Mouse (Mus musculus) heart, embryonic 15.5 days (tissue): ENCODE measurements around the gene Mcur1. TPM values are rescaled to one million over a fixed set of nuclear protein-coding genes. Genes with fewer than 3 reads are reported as not detected.

Source experiments
- ATAC-seq: fragments of 200-750 bp; cut with Nextera tagmentation; replicated peaks from 2 replicates; pipeline ENCODE4 v1.8.0; 2017; ENCODE audit warnings: low read depth, moderate TSS enrichment; ENCODE audit not compliant: insufficient number of reproducible peaks, insufficient read depth, low FRiP score
- H3K27ac ChIP-seq: fragments of 300-500 bp; sonication (generic); 2 replicates; pipeline ENCODE4 v1.5.1; 2015; ENCODE audit warnings: mild to moderate bottlenecking, inconsistent platforms
- H3K27me3 ChIP-seq: fragments of 300-500 bp; sonication (generic); 2 replicates; pipeline ENCODE4 v1.6.1; 2015; ENCODE audit warnings: inconsistent platforms
- H3K36me3 ChIP-seq: fragments of 300-500 bp; sonication (generic); 2 replicates; pipeline ENCODE4 v1.6.1; 2015; ENCODE audit warnings: mild to moderate bottlenecking, inconsistent platforms
- H3K4me1 ChIP-seq: fragments of 300-500 bp; sonication (generic); replicated peaks from 2 replicates; pipeline ENCODE4 v1.6.1; 2015; ENCODE audit warnings: inconsistent platforms
- H3K4me2 ChIP-seq: fragments of 300-500 bp; sonication (generic); 2 replicates; pipeline ENCODE4 v1.6.1; 2015; ENCODE audit warnings: inconsistent platforms, mild to moderate bottlenecking, moderate library complexity
- H3K4me3 ChIP-seq: fragments of 300-500 bp; sonication (generic); 2 replicates; pipeline ENCODE4 v1.5.1; 2015; ENCODE audit warnings: mild to moderate bottlenecking, inconsistent platforms
- H3K9ac ChIP-seq: fragments of 300-500 bp; sonication (generic); 2 replicates; pipeline ENCODE4 v1.6.1; 2015; ENCODE audit warnings: mild to moderate bottlenecking, inconsistent platforms
- H3K9me3 ChIP-seq: fragments of 300-500 bp; sonication (generic); replicated peaks from 2 replicates; pipeline ENCODE4 v1.6.1; 2016; ENCODE audit warnings: inconsistent platforms
- WGBS: fragments of 180-500 bp; shearing (Covaris S2); methylation state at CpG from one replicate; pipeline ENCODE4 v1.1.7; 2015; ENCODE audit warnings: mixed read lengths; 5-methylcytosine and 5-hydroxymethylcytosine counted together
- polyA plus RNA-seq: library from polyadenylated mRNA; unstranded; fragments of >200 nt; fragmentation: Nextera tagmentation; extraction: Ambion mirVana; gene quantifications from 2 replicates; pipeline ENCODE4 v1.2.1, GENCODE M21; 2015

The Mcur1 gene
- polyA plus RNA-seq = 17.2 and 17.3 TPM in 2 replicates

DNA sequence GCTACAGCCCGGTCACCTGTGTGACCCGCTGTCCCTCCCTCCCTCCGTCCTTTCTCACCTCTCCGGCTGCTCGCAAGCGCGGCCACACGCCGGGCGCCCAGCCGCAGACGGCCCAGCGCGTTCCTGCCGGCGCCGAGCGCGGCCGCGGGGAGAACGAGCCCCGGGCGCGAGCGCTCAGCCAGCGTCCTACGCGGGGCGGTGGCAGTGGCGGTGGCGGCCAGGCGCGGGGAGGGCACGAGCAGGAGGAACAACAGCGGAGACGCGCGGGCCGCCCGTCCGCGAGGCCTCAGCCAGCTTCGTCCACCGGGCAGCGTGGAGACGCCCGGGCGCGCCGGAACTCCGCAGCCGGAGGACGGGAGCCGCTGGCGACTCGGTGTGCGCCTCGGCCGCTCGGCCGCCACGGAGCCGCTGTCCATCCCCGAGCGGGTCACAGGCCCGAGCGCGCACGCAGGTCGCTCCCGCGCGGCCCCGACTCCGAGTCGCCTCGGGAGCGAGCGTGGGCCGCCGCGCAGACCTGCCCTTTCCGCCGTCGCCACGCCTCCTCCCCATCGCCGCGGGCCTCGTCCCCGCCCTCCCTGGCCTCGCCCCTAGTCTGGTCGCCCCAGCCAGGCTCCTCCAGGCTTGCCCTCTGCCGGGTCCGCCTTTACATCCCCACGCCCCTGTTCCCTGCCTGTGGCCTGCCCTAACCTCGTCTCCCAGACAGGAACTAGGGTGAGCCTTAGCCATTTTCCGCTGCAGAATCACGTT is at the start of gene Mcur1:
Gene Mcur1, minus strand, starts transcription at position 481 of the 747 bp plus-strand sequence.
- WGBS = under 1% methylated on average over 94 of the region's 100 CpGs
- no peaks in the 10 kb centered on the region for H3K9me3 ChIP-seq

GRCm38 (mm10) chr13:43608854-43609253 is 48.9 kb upstream of the Mcur1 start:
- no peak overlapping the region for H3K9ac ChIP-seq
- H3K4me1 ChIP-seq = no peaks in the 10 kb centered on the region
- no peak overlapping the region for H3K27ac ChIP-seq
- no peaks in the 10 kb centered on the region for H3K9me3 ChIP-seq
- 78% methylated on average over 6 of the region's 6 CpGs for WGBS
- no peaks in the 10 kb centered on the region for H3K36me3 ChIP-seq
- H3K4me3 ChIP-seq = no peak overlapping the region
- no peak overlapping the region for H3K4me2 ChIP-seq
- H3K27me3 ChIP-seq = no peaks in the 10 kb centered on the region
- no peak for ATAC-seq

More for the DNA sequence above, at the start of gene Mcur1:
- peak within 1 kb of the TSS; percentile 90 for H3K4me3 ChIP-seq
- H3K9ac ChIP-seq = peak within 1 kb of the TSS; percentile 90
- peak; percentile 97 for ATAC-seq
- H3K4me1 ChIP-seq = peaks cover 21% of the 10 kb centered on the region
- H3K36me3 ChIP-seq = no peaks in the 10 kb centered on the region
- peak within 1 kb of the TSS; percentile 80 for H3K4me2 ChIP-seq
- H3K27ac ChIP-seq = peak within 1 kb of the TSS; percentile 98
- H3K27me3 ChIP-seq = no peaks in the 10 kb centered on the region

DNA sequence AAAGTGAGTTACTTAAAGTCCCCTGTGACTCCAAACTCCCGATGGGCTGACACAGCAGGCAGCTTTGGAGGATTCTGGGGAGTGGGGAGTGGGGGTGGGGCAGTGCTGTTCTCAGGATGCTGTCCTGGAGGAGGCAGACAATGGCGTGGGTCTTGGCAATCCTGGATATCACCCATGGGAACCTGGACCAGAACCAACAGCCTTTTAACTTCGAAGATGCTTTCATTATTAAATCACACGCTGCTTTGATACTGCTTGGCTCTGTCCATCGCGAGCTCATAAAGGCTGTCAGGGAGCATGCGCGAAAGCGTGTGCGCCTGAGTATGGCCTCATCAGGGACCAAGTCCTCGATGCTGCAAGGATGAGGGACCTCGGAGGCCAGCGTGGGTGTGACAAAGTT is 43.1 kb upstream of the Mcur1 start:
- Histone ChIP-seq H3K9ac (no peak overlapping the region), H3K4me1 (no peaks in the 10 kb centered on the region), H3K27ac (no peak overlapping the region), H3K4me3 (no peak overlapping the region), H3K36me3 (no peaks in the 10 kb centered on the region), H3K4me2 (peak overlapping the region; percentile 24; the same call in 1 of the 2 replicates), H3K9me3 (no peaks in the 10 kb centered on the region), H3K27me3 (no peaks in the 10 kb centered on the region)
- WGBS = 48% methylated on average over 13 of the region's 13 CpGs
- no peak for ATAC-seq

GRCm38 (mm10) chr13:43602440-43602839 is 42.4 kb upstream of the Mcur1 start:
- Histone ChIP-seq H3K9ac (no peak overlapping the region), H3K27me3 (no peaks in the 10 kb centered on the region), H3K4me2 (no peak overlapping the region), H3K4me1 (no peaks in the 10 kb centered on the region), H3K36me3 (no peaks in the 10 kb centered on the region), H3K4me3 (no peak overlapping the region), H3K27ac (no peak overlapping the region), H3K9me3 (no peaks in the 10 kb centered on the region)
- WGBS = 94% methylated on average over 2 of the region's 2 CpGs
- no peak for ATAC-seq

DNA sequence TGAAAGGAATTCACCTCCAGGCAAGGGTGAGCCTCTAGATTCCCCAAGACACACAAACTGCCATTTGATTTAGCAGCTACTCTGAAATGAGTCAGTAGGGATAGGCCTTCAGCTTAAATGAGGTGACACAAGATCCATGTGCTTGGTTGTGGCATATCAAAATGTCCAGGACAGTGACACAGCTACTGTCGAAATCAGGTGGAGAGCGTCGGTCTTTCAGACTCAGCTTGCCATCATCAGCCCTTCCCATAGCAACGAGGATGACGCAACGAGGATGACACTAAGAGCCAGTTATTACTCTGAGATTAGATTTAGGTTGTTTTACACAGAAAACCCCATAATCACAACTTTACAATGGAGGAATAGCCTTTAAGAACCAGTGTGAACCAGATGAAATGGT is 41.0 kb upstream of the Mcur1 start:
- H3K27ac ChIP-seq = no peak overlapping the region
- H3K4me2 ChIP-seq = no peak overlapping the region
- no peak overlapping the region for H3K4me3 ChIP-seq
- H3K27me3 ChIP-seq = no peaks in the 10 kb centered on the region
- H3K9ac ChIP-seq = no peak overlapping the region
- no peak for ATAC-seq
- H3K36me3 ChIP-seq = no peaks in the 10 kb centered on the region
- 86% methylated on average over 6 of the region's 6 CpGs for WGBS
- H3K9me3 ChIP-seq = no peaks in the 10 kb centered on the region
- H3K4me1 ChIP-seq = no peaks in the 10 kb centered on the region

- ATAC-seq = no peak
- Histone ChIP-seq H3K4me3 (no peak overlapping the region), H3K4me1 (no peaks in the 10 kb centered on the region), H3K9me3 (no peaks in the 10 kb centered on the region), H3K9ac (no peak overlapping the region), H3K27me3 (peaks cover 5% of the 10 kb centered on the region), H3K27ac (no peak overlapping the region), H3K36me3 (no peaks in the 10 kb centered on the region), H3K4me2 (no peak overlapping the region)
- WGBS = 60% methylated on average over 4 of the region's 4 CpGs
Observed at GRCm38 (mm10) chr13:43595896-43596295, 35.9 kb upstream of the Mcur1 start.

GRCm38 (mm10) chr13:43592681-43593068 is 32.7 kb upstream of the Mcur1 start:
- Histone ChIP-seq H3K4me2 (peak overlapping the region; percentile 42), H3K9me3 (no peaks in the 10 kb centered on the region), H3K4me1 (peaks cover 6% of the 10 kb centered on the region; the same call in 1 of the 2 replicates), H3K27ac (no peak overlapping the region), H3K27me3 (peaks cover 5% of the 10 kb centered on the region), H3K4me3 (no peak overlapping the region), H3K9ac (no peak overlapping the region), H3K36me3 (no peaks in the 10 kb centered on the region)
- no peak for ATAC-seq
- 38% methylated on average over 8 of the region's 8 CpGs for WGBS

- WGBS = 62% methylated on average over 28 of the region's 28 CpGs
- Histone ChIP-seq H3K27me3 (peaks cover 5% of the 10 kb centered on the region), H3K9ac (no peak overlapping the region), H3K4me1 (peaks cover 6% of the 10 kb centered on the region; the same call in 1 of the 2 replicates), H3K9me3 (no peaks in the 10 kb centered on the region), H3K4me2 (peak overlapping the region; percentile 42), H3K27ac (no peak overlapping the region), H3K36me3 (no peaks in the 10 kb centered on the region), H3K4me3 (no peak overlapping the region)
- no peak for ATAC-seq
Observed at GRCm38 (mm10) chr13:43591828-43592680, 32.1 kb upstream of the Mcur1 start.

- ATAC-seq = no peak
- Histone ChIP-seq H3K4me1 (peaks cover 6% of the 10 kb centered on the region; the same call in 1 of the 2 replicates), H3K4me3 (no peak overlapping the region), H3K9me3 (no peaks in the 10 kb centered on the region), H3K9ac (no peak overlapping the region), H3K36me3 (no peaks in the 10 kb centered on the region), H3K27me3 (peaks cover 5% of the 10 kb centered on the region), H3K27ac (no peak overlapping the region), H3K4me2 (no peak overlapping the region)
- 74% methylated on average over 14 of the region's 14 CpGs for WGBS
Observed at GRCm38 (mm10) chr13:43587844-43588840, 28.2 kb upstream of the Mcur1 start.

DNA sequence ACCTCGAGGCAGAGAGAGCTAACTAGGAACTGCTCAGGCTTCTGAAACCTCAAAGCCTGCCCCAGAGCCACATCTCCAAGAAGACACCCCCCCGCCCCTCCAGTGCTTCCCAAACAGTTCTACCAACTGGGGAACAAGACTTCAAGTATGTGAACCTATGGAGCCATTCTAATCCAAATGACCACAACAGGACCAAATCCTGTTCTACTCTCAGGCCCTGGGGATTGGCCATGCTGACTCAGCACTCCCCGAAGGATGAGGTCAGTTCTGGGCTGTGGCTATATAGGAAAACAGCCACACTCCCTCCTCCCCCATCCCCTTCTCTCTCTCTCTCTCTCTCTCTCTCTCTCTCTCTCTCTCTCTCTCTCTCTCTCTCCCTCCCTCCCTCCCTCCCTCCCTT is 27.0 kb upstream of the Mcur1 start:
- Histone ChIP-seq H3K4me3 (no peak overlapping the region), H3K36me3 (no peaks in the 10 kb centered on the region), H3K9ac (no peak overlapping the region), H3K27me3 (peaks cover 5% of the 10 kb centered on the region), H3K9me3 (no peaks in the 10 kb centered on the region), H3K4me2 (no peak overlapping the region), H3K27ac (no peak overlapping the region), H3K4me1 (peaks cover 6% of the 10 kb centered on the region; the same call in 1 of the 2 replicates)
- WGBS = 77% methylated on average over 3 of the region's 3 CpGs
- no peak for ATAC-seq
